Mouse (Mus musculus) heart, postnatal 10 days (tissue): ENCODE results near the gene Gnb5. TPM values are rescaled to one million over a fixed set of nuclear protein-coding genes. Genes with fewer than 3 reads are reported as not detected.
A peak's percentile ranks its signal among the peaks of the same experiment; 100 is the strongest.

Experiments
- DNase-seq, 2 experiments: peaks; one replicate each; pipeline ENCODE4 v3.0.0; 2021
- intact Hi-C: fragments of 180-260 bp; cut with DNase I; formaldehyde crosslinking; loops from one replicate; pipeline ENCODE4 v1.15.1; 2025
- total RNA-seq, 2 experiments: library from RNA; stranded (reverse); gene quantifications; 2 replicates each; pipeline ENCODE4 v1.2.3; 2021

Gnb5 gene
- total RNA-seq, 2 experiments from 2014 or later = 32.8 to 33.3 TPM

GRCm38 (mm10) chr9:75303701-75304261, 2.3 kb upstream of the Gnb5 start:
- intact Hi-C loops = no loop called here
- no peak for DNase-seq

DNA sequence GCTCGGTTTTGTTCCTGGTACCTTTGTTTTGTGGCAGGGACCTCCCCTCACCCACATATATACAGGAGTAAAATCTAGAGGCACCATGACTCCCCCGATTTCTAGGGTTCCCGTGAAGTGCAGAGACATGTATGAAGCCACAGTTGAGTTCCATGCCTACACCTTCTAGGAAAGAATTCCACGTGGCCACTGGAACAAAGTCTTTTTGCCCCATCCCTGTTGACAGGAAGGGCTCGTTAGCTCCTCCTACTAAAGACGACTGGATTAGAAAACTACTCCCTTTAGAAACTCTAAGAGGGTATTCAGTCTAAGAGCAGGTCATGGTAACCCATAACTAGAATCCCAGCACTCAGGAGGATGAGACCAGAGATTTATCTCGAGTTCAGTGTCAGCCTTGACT, 1.8 kb upstream of the Gnb5 start:
- no peak for DNase-seq
- intact Hi-C loops = no loop called here

GRCm38 (mm10) chr9:75307015-75307414, 927 bp downstream of the Gnb5 start:
- DNase-seq = no peak
- intact Hi-C loops = no loop called here

DNA sequence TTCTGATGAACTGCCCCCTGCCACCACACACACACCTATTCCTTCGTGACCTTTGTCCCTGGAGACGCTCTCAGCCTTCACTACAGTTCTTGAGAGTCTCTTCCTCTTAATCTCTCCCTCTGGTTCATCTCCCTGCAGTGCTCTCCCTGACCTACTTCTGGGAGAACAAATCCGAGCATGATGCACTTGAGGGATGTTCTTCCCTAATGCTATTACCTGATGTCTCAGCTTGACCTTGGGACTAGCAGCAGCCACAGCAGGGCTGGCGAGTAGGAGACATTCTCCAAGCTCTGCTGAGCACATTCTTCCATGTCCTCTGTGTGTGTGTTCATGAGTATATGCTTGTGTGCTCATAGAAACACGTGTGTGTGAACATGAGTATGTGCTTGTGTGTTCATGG, 2.5 kb downstream of the Gnb5 start:
- intact Hi-C loops = no loop called here
- DNase-seq = no peak

DNA sequence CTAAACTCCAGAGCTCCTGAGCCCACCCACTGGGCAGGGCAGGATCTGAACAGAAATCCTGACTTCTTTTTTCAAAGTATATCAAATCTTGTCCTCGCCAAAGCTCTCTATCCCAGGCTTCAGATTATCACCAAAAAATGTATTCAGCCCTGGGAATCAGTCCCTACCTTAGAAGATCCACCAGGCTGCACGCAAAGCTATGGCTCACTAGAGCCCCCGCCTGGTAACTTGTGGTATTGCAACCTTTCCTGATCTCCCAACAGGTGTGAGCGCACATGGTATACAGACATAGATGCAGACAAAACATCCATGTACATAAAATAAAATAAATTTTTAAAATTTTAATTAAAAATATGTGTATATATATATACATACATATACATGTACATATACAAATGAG, 5.9 kb downstream of the Gnb5 start:
- peak; percentile 71 to 85 for DNase-seq
- intact Hi-C loops = loop anchor here (2.0 kb wide), 1 partner anchor 29 kb away; no protein-coding TSS in a partner anchor

DNA sequence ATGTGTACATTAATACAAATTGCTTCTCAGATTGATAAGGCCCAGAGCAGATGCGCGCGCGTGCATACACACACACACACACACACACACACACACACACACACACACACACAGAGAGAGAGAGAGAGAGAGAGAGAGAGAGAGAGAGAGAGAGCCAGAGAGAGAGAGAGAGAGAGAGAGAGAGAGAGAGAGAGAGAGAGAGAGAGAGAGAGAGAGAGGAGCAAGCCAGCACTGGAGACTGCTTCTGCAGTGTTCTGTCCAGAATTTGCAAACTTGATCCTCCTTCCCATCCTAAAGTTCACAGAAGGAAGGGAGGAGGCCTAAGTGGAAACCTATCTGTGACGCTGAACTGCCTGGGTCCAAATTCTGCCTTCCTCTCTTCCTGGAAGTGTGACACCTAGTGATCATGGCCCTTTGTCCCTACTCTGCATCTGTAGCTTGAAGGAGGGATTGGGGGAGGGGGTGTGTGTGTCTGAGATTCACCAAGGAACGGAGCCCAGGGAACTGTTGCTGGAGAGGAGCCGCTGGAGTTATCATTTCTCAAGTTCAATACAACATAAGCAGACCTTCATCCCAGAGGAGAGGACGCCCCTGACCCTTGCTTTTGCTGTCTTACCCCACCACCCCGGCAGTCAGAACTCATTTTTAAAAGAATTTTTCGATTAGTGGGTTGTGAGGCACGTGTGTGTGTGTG, 7.2 kb downstream of the Gnb5 start:
- no peak for DNase-seq
- intact Hi-C loops = loop anchor here (2.0 kb wide), 1 partner anchor 30 kb away; no protein-coding TSS in a partner anchor

GRCm38 (mm10) chr9:75313832-75314516, 7.9 kb downstream of the Gnb5 start:
- peak; percentile 86 to 89 for DNase-seq
- intact Hi-C loops = loop anchor here (2.0 kb wide), 1 partner anchor 31 kb away; no protein-coding TSS in a partner anchor

GRCm38 (mm10) chr9:75314517-75315105, 8.5 kb downstream of the Gnb5 start:
- peak in 1 of 2 experiments; percentile 28 for DNase-seq
- intact Hi-C loops = no loop called here

GRCm38 (mm10) chr9:75315238-75315637, 9.2 kb downstream of the Gnb5 start:
- peak in 1 of 2 experiments; percentile 4 for DNase-seq

DNA sequence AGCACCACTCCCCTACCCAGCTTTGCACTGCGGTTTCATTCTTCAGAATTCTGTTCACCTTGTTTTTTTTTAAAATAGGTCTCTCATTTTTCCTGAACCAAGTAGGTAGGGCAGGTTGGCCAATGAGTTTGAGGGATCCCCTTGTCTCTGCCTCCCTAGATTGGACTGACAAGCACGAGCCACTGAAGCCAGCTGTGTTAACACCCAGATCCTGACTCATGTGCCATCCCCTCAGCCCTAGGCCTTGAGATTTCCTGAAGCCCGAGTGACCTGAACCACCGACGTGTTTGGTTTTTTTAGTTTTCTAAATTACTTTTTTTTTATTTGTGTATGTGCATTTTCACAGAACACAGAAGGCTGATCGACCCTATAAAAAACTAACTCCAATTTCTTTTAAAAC, 10.7 kb downstream of the Gnb5 start:
- no peak for DNase-seq
- intact Hi-C loops = no loop called here

More at GRCm38 (mm10) chr9:75315238-75315637, 9.2 kb downstream of the Gnb5 start:
- intact Hi-C loops = no loop called here

DNA sequence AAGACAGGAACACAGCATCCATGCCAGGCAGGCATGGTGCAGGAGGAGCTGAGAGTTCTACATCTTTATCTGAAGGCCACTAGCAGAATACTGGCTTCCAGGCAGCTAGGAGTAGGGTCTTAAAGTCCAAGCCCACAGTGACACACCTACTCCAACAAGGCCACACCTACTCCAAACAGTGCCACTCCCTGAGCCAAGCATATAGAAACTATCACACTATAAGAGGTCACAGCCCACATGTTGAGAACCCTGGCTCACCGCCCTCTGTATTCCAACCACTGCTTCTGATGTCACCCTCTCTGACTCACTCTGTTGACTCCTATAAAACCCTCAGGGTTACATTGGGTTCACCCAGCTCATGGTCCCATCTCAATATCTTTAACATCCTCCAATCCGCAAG, 12.1 kb downstream of the Gnb5 start:
- intact Hi-C loops = no loop called here
- DNase-seq = no peak

GRCm38 (mm10) chr9:75319365-75319764, 13.3 kb downstream of the Gnb5 start:
- intact Hi-C loops = no loop called here
- peak in 1 of 2 experiments; percentile 5 for DNase-seq

DNA sequence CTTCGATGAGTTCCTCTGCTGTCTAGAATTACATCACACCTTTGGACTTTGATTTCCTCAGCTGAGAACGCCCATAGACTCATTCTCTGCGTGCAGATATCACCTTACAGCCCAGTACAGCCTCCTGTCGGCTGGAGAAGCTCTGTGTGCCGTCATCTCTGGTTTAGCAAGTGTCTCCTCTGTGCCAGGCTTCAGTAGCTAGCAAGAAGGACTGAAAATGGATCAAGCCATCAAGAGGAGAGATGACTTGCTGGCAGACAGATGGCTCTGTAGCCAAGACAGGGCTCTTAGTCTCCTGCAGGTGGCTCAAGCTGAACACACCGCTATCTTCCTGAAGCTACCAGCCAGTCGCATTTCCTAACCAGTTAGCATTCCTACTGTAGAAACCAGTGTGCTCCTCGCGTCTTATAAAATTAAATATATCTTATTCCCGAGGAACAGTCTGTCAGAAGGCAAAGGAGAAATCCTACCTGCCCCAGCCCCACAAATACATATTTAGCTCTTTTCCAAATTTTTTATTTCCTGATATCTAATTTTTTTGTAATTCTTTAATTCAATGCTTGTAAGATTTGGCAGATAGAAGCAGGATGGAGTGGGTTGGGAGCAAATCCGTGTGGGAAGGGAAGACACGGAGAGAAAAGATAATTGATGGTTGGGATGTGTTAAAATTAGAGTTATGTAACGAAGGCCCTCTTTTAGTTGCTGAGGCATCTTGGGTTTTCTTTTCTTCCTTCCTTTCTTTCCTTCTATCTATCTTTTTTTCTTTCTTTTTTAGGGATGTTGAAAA, 16.2 kb downstream of the Gnb5 start:
- intact Hi-C loops = no loop called here
- no peak for DNase-seq

GRCm38 (mm10) chr9:75328047-75328446, 22.0 kb downstream of the Gnb5 start:
- intact Hi-C loops = no loop called here
- no peak for DNase-seq

- DNase-seq = no peak
- intact Hi-C loops = no loop called here
These were observed 24.7 kb downstream of the Gnb5 start for GRCm38 (mm10) chr9:75330821-75331220.

DNA sequence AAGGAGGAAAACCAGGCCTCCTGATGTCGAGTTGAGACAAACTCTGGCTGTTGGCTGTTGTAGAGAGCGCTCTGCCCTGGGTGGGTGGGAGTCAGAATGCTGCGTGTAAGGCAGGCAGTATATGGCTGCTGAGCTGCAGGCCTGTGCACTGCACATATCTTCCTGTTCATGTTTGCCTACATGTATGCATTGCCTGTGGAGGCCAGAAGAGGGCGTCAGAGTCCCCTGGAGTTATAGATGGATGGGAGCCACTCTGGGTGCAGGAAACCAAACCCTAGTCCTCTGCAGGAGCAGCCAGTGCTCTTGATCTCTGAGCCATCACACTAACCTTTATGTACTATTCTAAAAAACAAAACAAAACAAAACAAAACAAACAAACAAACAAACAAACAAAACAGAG, 28.4 kb downstream of the Gnb5 start:
- intact Hi-C loops = no loop called here

DNA sequence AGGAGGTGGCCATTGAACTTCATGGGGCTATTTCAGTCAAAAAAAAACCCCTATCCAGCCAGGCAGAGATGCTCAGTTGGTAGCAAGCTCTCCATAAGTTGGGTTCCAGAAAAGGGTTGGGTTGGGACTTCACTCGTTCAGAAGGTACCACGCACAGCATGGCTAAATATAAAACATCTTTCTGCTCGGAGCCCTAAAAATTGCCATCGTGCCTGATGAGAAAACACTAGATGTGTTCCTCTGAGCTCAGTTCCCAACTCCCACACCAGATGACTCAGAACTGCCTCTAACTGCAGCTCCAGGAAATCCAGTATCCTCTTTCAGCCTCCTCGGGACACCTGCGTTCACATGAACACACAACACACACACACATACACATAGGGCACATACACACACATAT, 31.9 kb downstream of the Gnb5 start:
- no peak for DNase-seq
- intact Hi-C loops = no loop called here

More for the DNA sequence above, 28.4 kb downstream of the Gnb5 start:
- no peak for DNase-seq

DNA sequence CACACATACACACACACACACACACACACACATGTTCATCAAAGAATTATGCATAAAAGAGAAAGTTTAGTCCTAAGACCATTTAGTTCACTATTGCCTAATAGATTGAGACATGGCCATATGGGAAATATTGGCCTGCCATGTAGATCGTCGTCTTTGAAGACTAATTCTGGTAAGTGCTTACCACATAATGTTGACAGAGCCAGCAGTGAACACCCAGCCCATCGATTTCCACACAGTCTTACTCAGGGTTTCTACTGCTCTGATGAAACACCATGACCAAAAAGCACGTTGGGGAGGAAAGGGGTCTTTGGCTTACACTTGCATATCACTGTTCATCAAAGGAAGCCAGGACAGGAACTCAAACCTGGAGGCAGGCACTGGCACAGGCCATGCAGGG, 36.3 kb downstream of the Gnb5 start:
- DNase-seq = no peak
- intact Hi-C loops = no loop called here

GRCm38 (mm10) chr9:75347458-75347857, 41.4 kb downstream of the Gnb5 start, which contains the start of gene Bcl2l10:
Bcl2l10 (plus strand) TSS chr9:75347758.
- no peak for DNase-seq
- intact Hi-C loops = no loop called here

- intact Hi-C loops = no loop called here
- no peak for DNase-seq
These were observed 42.0 kb downstream of the Gnb5 start for GRCm38 (mm10) chr9:75348066-75348465.

- intact Hi-C loops = no loop called here
- DNase-seq = no peak
These were observed 42.6 kb downstream of the Gnb5 start for GRCm38 (mm10) chr9:75348641-75349040.
